Mouse (Mus musculus): ENCODE measurements around the gene Hbq1b.
"Not testable (repeated sequence)": the region's sequence is repeated elsewhere in the genome, so short reads cannot be mapped to it uniquely, and the experiment has no call there.

The Hbq1b gene

GRCm38 (mm10) chr11:32277736-32278457 is 8.9 kb upstream of the Hbq1b start:
- Histone ChIP-seq H3K36me3 (ENCODE audit: insufficient read depth, low read length) (no peaks in the 10 kb centered on the region), H3K4me1 (replicated peaks; ENCODE audit: low read depth, low read length) (peaks cover 14% of the 10 kb centered on the region), H3K4me3 (replicated peaks; ENCODE audit: low read length) (peak overlapping the region; percentile 54), H3K27me3 (ENCODE audit: insufficient read depth, low read length) (peaks cover 74% of the 10 kb centered on the region), H3K9me3 (ENCODE audit: low read length) (no peaks in the 10 kb centered on the region)
- no peak for TF ChIP-seq CTCF (conservative IDR thresholded peaks at IDR 0.05; ENCODE audit: low read length)
- no peak for TF ChIP-seq POU5F1 (IDR thresholded peaks at IDR 0.05; ENCODE audit: borderline replicate concordance, low read length)
- no peak for TF ChIP-seq NANOG (IDR thresholded peaks at IDR 0.05; ENCODE audit: borderline replicate concordance, low read length)

DNA sequence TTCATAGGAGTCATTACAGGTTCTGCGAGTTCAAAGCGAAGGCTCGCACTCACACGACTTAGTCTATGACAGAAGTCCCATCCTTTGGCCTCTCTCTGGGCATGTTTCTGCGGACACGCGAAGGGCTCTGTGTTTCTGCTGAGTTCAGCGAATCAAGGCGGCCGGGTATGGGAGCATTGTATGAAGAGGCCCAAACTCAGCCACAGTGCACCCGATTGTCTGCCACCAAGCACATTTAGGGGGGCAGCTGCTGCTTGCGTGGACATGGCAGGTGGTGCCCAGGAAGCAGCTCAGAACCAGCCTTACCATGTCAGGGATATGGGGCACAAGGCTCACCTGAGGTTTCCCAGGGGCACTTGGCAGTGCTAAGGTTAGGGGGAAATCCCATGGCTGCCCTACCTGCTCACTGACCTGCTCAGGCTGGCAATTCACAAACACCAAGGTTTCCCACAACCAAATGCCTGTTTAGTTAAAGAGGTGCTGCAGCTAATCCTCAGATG is 8.3 kb upstream of the Hbq1b start:
- H3K9me3 ChIP-seq (ENCODE audit: low read length) = no peaks in the 10 kb centered on the region
- H3K4me3 ChIP-seq (replicated peaks; ENCODE audit: low read length) = no peak overlapping the region; the same call in 1 of the 2 replicates
- H3K27me3 ChIP-seq (ENCODE audit: insufficient read depth, low read length) = peaks cover 74% of the 10 kb centered on the region
- H3K4me1 ChIP-seq (replicated peaks; ENCODE audit: low read depth, low read length) = peaks cover 14% of the 10 kb centered on the region
- no peaks in the 10 kb centered on the region for H3K36me3 ChIP-seq (ENCODE audit: insufficient read depth, low read length)
- TF ChIP-seq POU5F1 (IDR thresholded peaks at IDR 0.05; ENCODE audit: borderline replicate concordance, low read length) (no peak), CTCF (conservative IDR thresholded peaks at IDR 0.05; ENCODE audit: low read length) (no peak), NANOG (IDR thresholded peaks at IDR 0.05; ENCODE audit: borderline replicate concordance, low read length) (no peak)

GRCm38 (mm10) chr11:32280646-32281045 is 6.1 kb upstream of the Hbq1b start:
- H3K4me1 ChIP-seq (replicated peaks; ENCODE audit: low read depth, low read length) = peaks cover 14% of the 10 kb centered on the region
- TF ChIP-seq NANOG (IDR thresholded peaks at IDR 0.05; ENCODE audit: borderline replicate concordance, low read length) (no peak), POU5F1 (IDR thresholded peaks at IDR 0.05; ENCODE audit: borderline replicate concordance, low read length) (no peak)
- no peak overlapping the region for H3K4me3 ChIP-seq (replicated peaks; ENCODE audit: low read length)
- H3K36me3 ChIP-seq (ENCODE audit: insufficient read depth, low read length) = no peaks in the 10 kb centered on the region
- H3K27me3 ChIP-seq (ENCODE audit: insufficient read depth, low read length) = peaks cover 67% of the 10 kb centered on the region
- no peaks in the 10 kb centered on the region for H3K9me3 ChIP-seq (ENCODE audit: low read length)

GRCm38 (mm10) chr11:32281416-32282144 is 5.2 kb upstream of the Hbq1b start:
- Histone ChIP-seq H3K4me3 (replicated peaks; ENCODE audit: low read length) (no peak overlapping the region), H3K36me3 (ENCODE audit: insufficient read depth, low read length) (no peaks in the 10 kb centered on the region), H3K4me1 (replicated peaks; ENCODE audit: low read depth, low read length) (peaks cover 14% of the 10 kb centered on the region), H3K9me3 (ENCODE audit: low read length) (no peaks in the 10 kb centered on the region), H3K27me3 (ENCODE audit: insufficient read depth, low read length) (peaks cover 60% of the 10 kb centered on the region)
- TF ChIP-seq POU5F1 (IDR thresholded peaks at IDR 0.05; ENCODE audit: borderline replicate concordance, low read length) (no peak), CTCF (conservative IDR thresholded peaks at IDR 0.05; ENCODE audit: low read length) (no peak)

DNA sequence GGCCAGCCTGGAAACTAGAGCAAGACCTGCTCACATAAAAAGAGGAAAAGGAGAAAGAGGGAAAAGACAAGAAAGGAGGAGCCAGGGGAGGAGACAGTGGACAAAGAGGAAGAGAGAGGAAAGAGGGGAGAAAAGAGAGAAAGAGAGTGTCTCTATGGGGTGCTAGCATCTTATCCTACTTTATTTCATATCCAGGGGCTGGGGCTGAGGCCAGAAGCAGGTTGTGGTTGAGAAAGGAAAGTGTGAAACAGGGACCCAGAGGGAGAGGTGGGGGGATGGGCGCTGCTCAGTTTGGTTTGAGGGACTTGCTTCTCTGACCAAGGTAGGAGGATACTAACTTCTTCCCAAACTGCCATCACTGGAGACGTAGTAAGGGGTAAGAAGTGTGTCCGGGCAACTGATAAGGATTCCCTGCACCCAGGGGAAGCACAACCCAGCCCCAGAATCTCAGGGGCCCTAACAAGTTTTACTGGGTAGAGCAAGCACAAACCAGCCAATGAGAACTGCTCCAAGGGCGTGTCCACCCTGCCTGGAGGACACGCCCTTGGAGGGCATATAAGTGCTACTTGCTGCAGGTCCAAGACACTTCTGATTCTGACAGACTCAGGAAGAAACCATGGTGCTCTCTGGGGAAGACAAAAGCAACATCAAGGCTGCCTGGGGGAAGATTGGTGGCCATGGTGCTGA is 3.5 kb upstream of the Hbq1b start, which contains the start of gene Hba-a1:
TSS of gene Hba-a1 (plus strand) at position 421 of the 687 bp plus-strand sequence.
- H3K9me3 ChIP-seq (ENCODE audit: low read length); H3K36me3 ChIP-seq (ENCODE audit: insufficient read depth, low read length); H3K4me3 ChIP-seq (replicated peaks; ENCODE audit: low read length): not testable (repeated sequence)
- peaks cover 10% of the 10 kb centered on the region for H3K4me1 ChIP-seq (replicated peaks; ENCODE audit: low read depth, low read length)
- H3K27me3 ChIP-seq (ENCODE audit: insufficient read depth, low read length) = peaks cover 55% of the 10 kb centered on the region

DNA sequence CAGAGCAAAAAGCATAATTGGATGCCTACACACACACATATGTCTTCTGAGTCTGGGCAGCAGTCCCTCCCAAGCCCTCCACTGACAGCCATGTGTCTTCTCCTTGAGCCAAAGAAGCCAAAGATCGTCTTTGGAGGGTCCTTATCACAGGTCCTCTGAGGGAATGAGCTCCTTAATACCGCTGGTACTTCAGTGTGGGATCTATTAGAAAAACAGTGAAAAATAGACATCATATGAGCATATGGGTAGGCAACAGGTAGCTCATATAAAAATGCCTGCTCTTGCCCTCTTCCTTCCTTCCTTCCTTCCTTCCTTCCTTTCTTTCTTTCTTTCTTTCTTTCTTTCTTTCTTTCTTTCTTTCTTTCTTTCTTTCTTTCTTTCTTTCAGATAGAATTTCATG is 2.2 kb upstream of the Hbq1b start:
- not testable (repeated sequence) for H3K9me3 ChIP-seq (ENCODE audit: low read length); H3K36me3 ChIP-seq (ENCODE audit: insufficient read depth, low read length); H3K4me3 ChIP-seq (replicated peaks; ENCODE audit: low read length); H3K4me1 ChIP-seq (replicated peaks; ENCODE audit: low read depth, low read length)
- peaks cover 53% of the 10 kb centered on the region for H3K27me3 ChIP-seq (ENCODE audit: insufficient read depth, low read length)

DNA sequence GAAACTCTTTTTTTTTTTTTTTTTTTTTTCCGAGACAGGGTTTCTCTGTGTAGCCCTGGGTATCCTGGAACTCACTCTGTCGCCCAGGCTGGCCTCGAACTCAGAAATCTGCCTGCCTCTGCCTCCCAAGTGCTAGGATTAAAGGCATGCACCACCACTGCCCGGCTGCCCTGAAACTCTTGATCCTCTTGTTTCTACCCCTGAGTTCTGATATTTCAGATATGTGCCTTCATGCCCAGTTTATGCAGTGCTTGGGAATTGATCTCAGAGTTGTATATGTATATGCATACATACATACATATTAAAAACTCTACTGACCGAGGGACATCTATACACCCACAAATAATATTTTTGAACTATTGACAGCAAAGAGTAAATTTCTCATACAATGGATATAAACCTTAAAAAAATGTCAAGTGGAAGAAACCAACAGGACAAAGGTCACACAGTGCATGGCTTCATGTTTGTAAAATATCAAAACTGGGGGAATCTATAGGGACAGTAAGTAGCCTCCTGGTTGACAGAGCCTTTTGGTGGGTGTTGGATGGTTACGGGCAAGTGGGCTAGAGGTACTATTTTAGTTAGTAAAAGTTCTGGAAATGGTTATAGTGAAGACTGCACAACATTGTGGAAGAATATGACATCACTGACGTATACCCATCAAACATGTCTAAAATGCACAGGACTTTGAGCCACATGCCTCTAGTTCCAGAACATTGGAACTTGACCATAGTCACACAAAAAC is 1.6 kb upstream of the Hbq1b start:
- no peak overlapping the region for H3K4me3 ChIP-seq (replicated peaks; ENCODE audit: low read length)
- no peaks in the 10 kb centered on the region for H3K36me3 ChIP-seq (ENCODE audit: insufficient read depth, low read length)
- TF ChIP-seq CTCF (conservative IDR thresholded peaks at IDR 0.05; ENCODE audit: low read length) (no peak), POU5F1 (IDR thresholded peaks at IDR 0.05; ENCODE audit: borderline replicate concordance, low read length) (no peak), NANOG (IDR thresholded peaks at IDR 0.05; ENCODE audit: borderline replicate concordance, low read length) (no peak)
- no peaks in the 10 kb centered on the region for H3K9me3 ChIP-seq (ENCODE audit: low read length)
- peaks cover 48% of the 10 kb centered on the region for H3K27me3 ChIP-seq (ENCODE audit: insufficient read depth, low read length)
- H3K4me1 ChIP-seq (replicated peaks; ENCODE audit: low read depth, low read length) = peaks cover 5% of the 10 kb centered on the region

GRCm38 (mm10) chr11:32285887-32286286 is 878 bp upstream of the Hbq1b start:
- not testable (repeated sequence) for H3K4me1 ChIP-seq (replicated peaks; ENCODE audit: low read depth, low read length); H3K4me3 ChIP-seq (replicated peaks; ENCODE audit: low read length); H3K9me3 ChIP-seq (ENCODE audit: low read length); H3K36me3 ChIP-seq (ENCODE audit: insufficient read depth, low read length)
- peaks cover 41% of the 10 kb centered on the region for H3K27me3 ChIP-seq (ENCODE audit: insufficient read depth, low read length)

Measured in E14TG2a.4 (cell line).